ENCODE assay signal across 8 mouse cellular contexts in the genomic region with DNA sequence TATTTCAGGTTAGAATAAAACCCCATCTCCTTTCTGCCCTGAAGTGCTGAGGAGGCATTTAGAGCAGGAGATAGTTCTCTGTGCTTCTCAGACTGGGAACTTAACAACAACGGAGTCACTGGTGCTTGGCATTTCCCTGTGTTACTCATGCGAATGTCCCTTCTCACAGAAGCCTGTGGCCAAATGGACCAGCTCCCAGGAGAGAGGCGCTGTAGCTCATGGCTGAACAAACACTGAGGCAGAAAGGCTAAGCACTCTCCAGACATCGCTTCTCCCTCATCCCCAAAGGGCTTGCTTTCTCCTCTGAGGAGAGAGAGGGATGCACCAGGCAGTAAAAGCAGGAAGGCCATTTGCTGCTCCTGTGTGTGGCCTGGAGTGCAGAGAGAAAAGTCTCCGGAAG.
A peak's percentile ranks its signal among the peaks of the same experiment; 100 is the strongest.
DNase-seq lines count a peak whose midpoint lies in the region; ATAC-seq and TF ChIP-seq lines count a peak whose summit lies in the region.

No protein-coding gene starts in this region.

- H3K36me3 ChIP-seq in embryonic facial prominence, embryonic 10.5 days (replicated peaks) = no peaks in the 10 kb centered on the region
- no peaks in the 10 kb centered on the region for H3K36me3 ChIP-seq in heart, embryonic 12.5 days
- H3K36me3 ChIP-seq in midbrain, postnatal 0 days (ENCODE audit: insufficient read depth, low read length) = no peaks in the 10 kb centered on the region

- peak overlapping the region; percentile 67; the same call in 1 of the 2 replicates for H3K27ac ChIP-seq in embryonic facial prominence, embryonic 10.5 days (replicated peaks)
- peak overlapping the region; percentile 65; the same call in 1 of the 2 replicates for H3K27ac ChIP-seq in heart, embryonic 12.5 days (ENCODE audit: poor library complexity, severe bottlenecking)
- no peak overlapping the region for H3K27ac ChIP-seq in midbrain, postnatal 0 days (ENCODE audit: low read depth, low read length)

- no peaks in the 10 kb centered on the region for H3K9me3 ChIP-seq in embryonic facial prominence, embryonic 10.5 days
- no peaks in the 10 kb centered on the region for H3K9me3 ChIP-seq in heart, embryonic 12.5 days (replicated peaks)
- H3K9me3 ChIP-seq in midbrain, postnatal 0 days (ENCODE audit: low read length) = no peaks in the 10 kb centered on the region

- H3K4me2 ChIP-seq in heart, embryonic 12.5 days = peak overlapping the region; percentile 53
- peak overlapping the region; percentile 35 for H3K4me2 ChIP-seq in midbrain, postnatal 0 days (ENCODE audit: low read depth, low read length, poor library complexity, severe bottlenecking)

- peak overlapping the region; percentile 53 for H3K9ac ChIP-seq in heart, embryonic 12.5 days
- H3K9ac ChIP-seq in midbrain, postnatal 0 days (replicated peaks; ENCODE audit: low read length, poor library complexity, severe bottlenecking) = no peak overlapping the region

- peak; percentile 5 for DNase-seq in testis, postnatal 14 days (ENCODE audit: low spot score)
- no peak for DNase-seq in testis, postnatal 10 days (ENCODE audit: low spot score)
- peak; percentile 32 for DNase-seq in embryonic facial prominence, embryonic 10.5 days (ENCODE audit: low spot score)
- DNase-seq in kidney, postnatal 25 days = peak; percentile 10 to 45
- DNase-seq in midbrain, postnatal 0 days (ENCODE audit: low spot score) = peak; percentile 81
- no peak for DNase-seq in right cerebral cortex, adult 2 months (ENCODE audit: low spot score in 2 of 2)
- DNase-seq in frontal cortex, postnatal 36 days (ENCODE audit: low spot score in 2 of 2) = no peak

- H3K4me3 ChIP-seq in embryonic facial prominence, embryonic 10.5 days = peak overlapping the region; percentile 30; the same call in 1 of the 2 replicates
- peak overlapping the region; percentile 2; the same call in 1 of the 2 replicates for H3K4me3 ChIP-seq in heart, embryonic 12.5 days
- H3K4me3 ChIP-seq in midbrain, postnatal 0 days (ENCODE audit: low read depth, low read length) = no peak overlapping the region

- H3K4me1 ChIP-seq in embryonic facial prominence, embryonic 10.5 days = peaks cover 57% of the 10 kb centered on the region
- peaks cover 45% of the 10 kb centered on the region for H3K4me1 ChIP-seq in heart, embryonic 12.5 days (replicated peaks)
- H3K4me1 ChIP-seq in midbrain, postnatal 0 days (ENCODE audit: insufficient read depth, low read length) = peaks cover 30% of the 10 kb centered on the region

- no peak for ATAC-seq in heart, embryonic 12.5 days (ENCODE audit: insufficient number of reproducible peaks, low FRiP score)
- ATAC-seq in midbrain, postnatal 0 days (ENCODE audit: low FRiP score) = 0 out of 2 replicates have a peak, but pooled peaks have one; percentile 27

- 3% methylated on average over 5 of the region's 5 CpGs for WGBS in embryonic facial prominence, embryonic 10.5 days
- WGBS in heart, embryonic 12.5 days = 10% methylated on average over 5 of the region's 5 CpGs
- WGBS in midbrain, postnatal 0 days = 14% methylated on average over 5 of the region's 5 CpGs

- H3K27me3 ChIP-seq in embryonic facial prominence, embryonic 10.5 days (replicated peaks; ENCODE audit: low read depth, poor library complexity, severe bottlenecking) = no peaks in the 10 kb centered on the region
- no peaks in the 10 kb centered on the region for H3K27me3 ChIP-seq in heart, embryonic 12.5 days (replicated peaks)
- H3K27me3 ChIP-seq in midbrain, postnatal 0 days (ENCODE audit: insufficient read depth, low read length) = no peaks in the 10 kb centered on the region

- TF ChIP-seq CTCF in midbrain, postnatal 0 days (IDR thresholded peaks at IDR 0.05) = peak; percentile 16; the same call in 1 of the 2 replicates

Comparison
In these comparisons a context has a peak if more than half of its experiments do, and no peak if none do; other contexts are left out.
1. DNase-seq: peak in testis, postnatal 14 days (single experiment), embryonic facial prominence, embryonic 10.5 days (single experiment), kidney, postnatal 25 days (2 of 2) and midbrain, postnatal 0 days (single experiment); none in testis, postnatal 10 days (single experiment), right cerebral cortex, adult 2 months (0 of 2) and frontal cortex, postnatal 36 days (0 of 2).